Mouse (Mus musculus) heart, adult 9 months (tissue): ENCODE measurements around the gene Gm7145.
"Not testable (repeated sequence)": the region's sequence is repeated elsewhere in the genome, so short reads cannot be mapped to it uniquely, and the experiment has no call there.

Source experiments
- DNase-seq, 2 experiments: peaks; one replicate each; pipeline ENCODE4 v3.0.0; 2022; ENCODE audit warnings: low spot score in 2 of 2

Gene Gm7145

GRCm38 (mm10) chr1:117965639-117966038, at the start of gene Gm7145:
Gm7145 (plus strand) TSS chr1:117965939.
- DNase-seq, result no peak

GRCm38 (mm10) chr1:117927715-117928114, 38.0 kb upstream of the Gm7145 start, which contains the start of gene Gm28168:
Gm28168 (plus strand) TSS chr1:117928015.
- DNase-seq, result not testable (repeated sequence)

GRCm38 (mm10) chr1:118003876-118004275, 38.1 kb downstream of the Gm7145 start:
- DNase-seq, result not testable (repeated sequence)

- not testable (repeated sequence) for DNase-seq
These were observed 47.0 kb downstream of the Gm7145 start for GRCm38 (mm10) chr1:118012736-118013135.
